Comparison of ENCODE assay signal across 8 mouse cellular contexts in genomic region chr13:62016168-62016502, GRCm38 (mm10).
A peak's percentile ranks its signal among the peaks of the same experiment; 100 is the strongest.
DNase-seq lines count a peak whose midpoint lies in the region; ATAC-seq and TF ChIP-seq lines count a peak whose summit lies in the region.
"Not testable (repeated sequence)": the region's sequence is repeated elsewhere in the genome, so short reads cannot be mapped to it uniquely, and the experiment has no call there.

No protein-coding gene starts in this region.

- H3K4me2 ChIP-seq in embryonic facial prominence, embryonic 15.5 days (replicated peaks) = peak overlapping the region; percentile 50
- peak overlapping the region; percentile 61 for H3K4me2 ChIP-seq in hindbrain, embryonic 14.5 days (replicated peaks)
- H3K4me2 ChIP-seq in kidney, postnatal 0 days (ENCODE audit: low read length) = peak overlapping the region; percentile 65
- H3K4me2 ChIP-seq in liver, embryonic 15.5 days = peak overlapping the region; percentile 71
- H3K4me2 ChIP-seq in midbrain, embryonic 12.5 days (replicated peaks) = peak overlapping the region; percentile 56

- not testable (repeated sequence) for H3K36me3 ChIP-seq in G1E (replicated peaks); embryonic facial prominence, embryonic 15.5 days; hindbrain, embryonic 14.5 days (replicated peaks; ENCODE audit: control insufficient read depth, insufficient read depth); kidney, postnatal 0 days (ENCODE audit: insufficient read depth, low read length); liver, embryonic 15.5 days (replicated peaks); midbrain, embryonic 12.5 days; spleen, adult 2 months (ENCODE audit: control insufficient read depth, insufficient read depth, low read length)

- not testable (repeated sequence) for H3K4me1 ChIP-seq in G1E (ENCODE audit: insufficient read depth, low read depth, low read length); embryonic facial prominence, embryonic 15.5 days; hindbrain, embryonic 14.5 days (replicated peaks; ENCODE audit: control insufficient read depth, insufficient read depth, low read length); kidney, postnatal 0 days (replicated peaks; ENCODE audit: insufficient read depth, low read length); liver, embryonic 15.5 days (replicated peaks); midbrain, embryonic 12.5 days; spleen, adult 2 months (ENCODE audit: control insufficient read depth, insufficient read depth, insufficient read length)

- WGBS in embryonic facial prominence, embryonic 15.5 days = under 1% methylated on average over 5 of the region's 5 CpGs
- whole genome bisulfite sequencing in hindbrain, embryonic 14.5 days = 0% methylated on average over 5 of the region's 5 CpGs
- WGBS in kidney, postnatal 0 days = 0% methylated on average over 5 of the region's 5 CpGs
- WGBS in liver, embryonic 15.5 days (ENCODE audit: insufficient replicate concordance) = under 1% methylated on average over 5 of the region's 5 CpGs
- WGBS in midbrain, embryonic 12.5 days = 1% methylated on average over 5 of the region's 5 CpGs
- 2% methylated on average over 5 of the region's 5 CpGs for WGBS in spleen, adult 2 months

- peak overlapping the region; percentile 39; the same call in 1 of the 2 replicates for H3K9ac ChIP-seq in embryonic facial prominence, embryonic 15.5 days
- H3K9ac ChIP-seq in hindbrain, embryonic 14.5 days = peak overlapping the region; percentile 75
- peak overlapping the region; percentile 57 for H3K9ac ChIP-seq in kidney, postnatal 0 days (ENCODE audit: low read depth, low read length)
- peak overlapping the region; percentile 63 for H3K9ac ChIP-seq in liver, embryonic 15.5 days
- H3K9ac ChIP-seq in midbrain, embryonic 12.5 days (replicated peaks) = peak overlapping the region; percentile 78

- TF ChIP-seq POLR2A in spleen, adult 2 months (IDR thresholded peaks at IDR 0.05; ENCODE audit: low read depth, low read length) = not testable (repeated sequence)

- not testable (repeated sequence) for DNase-seq in G1E (ENCODE audit: low spot score); hindbrain, embryonic 14.5 days (ENCODE audit: low spot score); kidney, postnatal 0 days (ENCODE audit: low spot score); spleen, adult 2 months (ENCODE audit: low read depth in 1 of 2, low spot score in 2 of 2)

- not testable (repeated sequence) for H3K27me3 ChIP-seq in G1E (ENCODE audit: insufficient read depth, low read length); embryonic facial prominence, embryonic 15.5 days; hindbrain, embryonic 14.5 days (ENCODE audit: control insufficient read depth, insufficient read depth, low read length); kidney, postnatal 0 days (ENCODE audit: insufficient read depth, low read length); liver, embryonic 15.5 days; midbrain, embryonic 12.5 days; spleen, adult 2 months (ENCODE audit: control insufficient read depth, insufficient read depth, low read length)

- peak overlapping the region; percentile 72 for H3K4me3 ChIP-seq in G1E (ENCODE audit: low read depth, low read length)
- H3K4me3 ChIP-seq in embryonic facial prominence, embryonic 15.5 days (replicated peaks) = peak overlapping the region; percentile 65
- H3K4me3 ChIP-seq in hindbrain, embryonic 14.5 days (replicated peaks; ENCODE audit: low read length) = peak overlapping the region; percentile 46
- peak overlapping the region; percentile 66 for H3K4me3 ChIP-seq in kidney, postnatal 0 days (replicated peaks; ENCODE audit: low read depth, low read length)
- peak overlapping the region; percentile 69 for H3K4me3 ChIP-seq in liver, embryonic 15.5 days (replicated peaks)
- peak overlapping the region; percentile 64 for H3K4me3 ChIP-seq in midbrain, embryonic 12.5 days
- H3K4me3 ChIP-seq in spleen, adult 2 months (ENCODE audit: extremely low read depth, insufficient read depth, insufficient read length) = peak overlapping the region; percentile 93

- not testable (repeated sequence) for TF ChIP-seq CTCF in G1E (IDR thresholded peaks at IDR 0.05; ENCODE audit: low read depth, low read length); kidney, postnatal 0 days (IDR thresholded peaks at IDR 0.05; ENCODE audit: low read depth); spleen, adult 2 months (IDR thresholded peaks at IDR 0.05; ENCODE audit: extremely low read depth, insufficient read depth, insufficient read length, insufficient replicate concordance)

- not testable (repeated sequence) for H3K9me3 ChIP-seq in G1E (replicated peaks); embryonic facial prominence, embryonic 15.5 days (replicated peaks); hindbrain, embryonic 14.5 days (ENCODE audit: control insufficient read depth, low read length); kidney, postnatal 0 days (replicated peaks; ENCODE audit: low read length); liver, embryonic 15.5 days (replicated peaks); midbrain, embryonic 12.5 days

- peak overlapping the region; percentile 76 for H3K27ac ChIP-seq in embryonic facial prominence, embryonic 15.5 days (replicated peaks)
- H3K27ac ChIP-seq in hindbrain, embryonic 14.5 days = peak overlapping the region; percentile 63
- H3K27ac ChIP-seq in kidney, postnatal 0 days = peak overlapping the region; percentile 78
- peak overlapping the region; percentile 39; the same call in 1 of the 2 replicates for H3K27ac ChIP-seq in liver, embryonic 15.5 days (replicated peaks)
- peak overlapping the region; percentile 64 for H3K27ac ChIP-seq in midbrain, embryonic 12.5 days (replicated peaks)
- H3K27ac ChIP-seq in spleen, adult 2 months (ENCODE audit: insufficient read depth, low read length) = peak overlapping the region; percentile 13; the same call in 1 of the 2 replicates

- ATAC-seq in G1E (ENCODE audit: extremely low read depth, insufficient number of reproducible peaks, low FRiP score, poor library complexity, severe bottlenecking); embryonic facial prominence, embryonic 15.5 days (ENCODE audit: insufficient number of reproducible peaks, low FRiP score, low TSS enrichment, low read depth); hindbrain, embryonic 14.5 days (ENCODE audit: low FRiP score); kidney, postnatal 0 days (replicated peaks; ENCODE audit: low FRiP score, low read depth); liver, embryonic 15.5 days (ENCODE audit: insufficient read depth); midbrain, embryonic 12.5 days (ENCODE audit: low FRiP score, low read depth): not testable (repeated sequence)
- ATAC-seq in granulocyte monocyte progenitor cell, adult 5-6 weeks (replicated peaks; ENCODE audit: poor library complexity, severe bottlenecking) = peak; percentile 56

Comparison
In these comparisons a context has a peak if more than half of its experiments do, and no peak if none do; other contexts are left out.
1. H3K27ac ChIP-seq: peak in every context shown above with its lines; median percentile 78 in kidney, postnatal 0 days; 76 in embryonic facial prominence, embryonic 15.5 days; 64 in midbrain, embryonic 12.5 days; 63 in hindbrain, embryonic 14.5 days; 39 in liver, embryonic 15.5 days; 13 in spleen, adult 2 months.